Mouse (Mus musculus) stomach, postnatal 0 days (tissue): Measurements from ENCODE around the gene Pcp4l1. TPM values are rescaled to one million over a fixed set of nuclear protein-coding genes. Genes with fewer than 3 reads are reported as not detected.

Experiments used
- ATAC-seq: fragments of 200-750 bp; cut with Nextera tagmentation; 2 replicates; pipeline ENCODE4 v1.8.0; 2017; ENCODE audit not compliant: low FRiP score, low TSS enrichment
- DNase-seq: peaks from one replicate; pipeline ENCODE4 v3.0.0-alpha.2; 2016; ENCODE audit warnings: low spot score
- H3K27ac ChIP-seq: fragments of 300-500 bp; sonication (generic); replicated peaks from 2 replicates; pipeline ENCODE4 v1.5.1; 2014; ENCODE audit warnings: mild to moderate bottlenecking, control low read depth
- H3K27me3 ChIP-seq: fragments of 300-500 bp; sonication (generic); 2 replicates; pipeline ENCODE4 v1.6.1; 2014; ENCODE audit warnings: low read length; ENCODE audit not compliant: control insufficient read depth, insufficient read depth
- H3K36me3 ChIP-seq: fragments of 300-500 bp; sonication (generic); 2 replicates; pipeline ENCODE4 v1.6.1; 2014; ENCODE audit warnings: low read length, mixed read lengths; ENCODE audit not compliant: control insufficient read depth, insufficient read depth
- H3K4me1 ChIP-seq: fragments of 300-500 bp; sonication (generic); replicated peaks from 2 replicates; pipeline ENCODE4 v1.6.1; 2014; ENCODE audit warnings: antibody characterized with exemption; ENCODE audit not compliant: control insufficient read depth, insufficient read depth
- H3K4me2 ChIP-seq: fragments of 300-500 bp; sonication (generic); replicated peaks from 2 replicates; pipeline ENCODE4 v1.6.1; 2014; ENCODE audit warnings: low read depth, mild to moderate bottlenecking, control low read depth, moderate library complexity
- H3K4me3 ChIP-seq: fragments of 300-500 bp; sonication (generic); 2 replicates; pipeline ENCODE4 v1.5.1; 2014; ENCODE audit warnings: low read depth, low read length, control low read depth
- H3K9ac ChIP-seq: fragments of 300-500 bp; sonication (generic); 2 replicates; pipeline ENCODE4 v1.6.1; 2014; ENCODE audit warnings: mild to moderate bottlenecking, low read length, control low read depth, mixed read lengths
- H3K9me3 ChIP-seq: fragments of 300-500 bp; sonication (generic); 2 replicates; pipeline ENCODE4 v1.6.1; 2016; ENCODE audit warnings: low read length; ENCODE audit not compliant: control insufficient read depth
- CTCF ChIP-seq: IDR thresholded peaks from 2 replicates; pipeline ENCODE4 v1.5.1; 2016; ENCODE audit warnings: antibody characterized with exemption, low read depth, mild to moderate bottlenecking, moderate library complexity
- EP300 ChIP-seq: optimal IDR thresholded peaks from 2 replicates; pipeline ENCODE3; 2016; ENCODE audit warnings: antibody characterized with exemption
- WGBS: fragments of 180-500 bp; shearing (Covaris S2); extraction: QIAGEN DNeasy Blood & Tissue Kit; methylation state at CpG from one replicate; pipeline ENCODE4 v1.1.7; 2014; 5-methylcytosine and 5-hydroxymethylcytosine counted together
- polyA plus RNA-seq: library from polyadenylated mRNA; unstranded; fragments of >200 nt; fragmentation: Nextera tagmentation; extraction: Ambion mirVana; gene quantifications from 2 replicates; pipeline ENCODE4 v1.2.1, GENCODE M21; 2015

The Pcp4l1 gene
- polyA plus RNA-seq, 1 experiment from 2014 or later: 42.2 TPM

GRCm38 (mm10) chr1:171223796-171224195, 27.7 kb upstream of the Pcp4l1 start:
- Histone ChIP-seq H3K9ac (no peak overlapping the region), H3K4me1 (peaks cover 4% of the 10 kb centered on the region), H3K27ac (no peak overlapping the region), H3K27me3 (no peaks in the 10 kb centered on the region), H3K36me3 (peaks cover 5% of the 10 kb centered on the region; the same call in 1 of the 2 replicates), H3K4me3 (no peak overlapping the region), H3K9me3 (no peaks in the 10 kb centered on the region), H3K4me2 (no peak overlapping the region)
- TF ChIP-seq EP300: no peak
- TF ChIP-seq CTCF: no peak
- DNase-seq (no peak), ATAC-seq (no peak)
- WGBS: 79% methylated on average over 2 of the region's 2 CpGs

- ATAC-seq (no peak), DNase-seq (no peak)
- Histone ChIP-seq H3K4me3 (peak overlapping the region; percentile 37), H3K9ac (no peak overlapping the region), H3K27ac (peak overlapping the region; percentile 92), H3K9me3 (no peaks in the 10 kb centered on the region), H3K36me3 (peaks cover 7% of the 10 kb centered on the region; the same call in 1 of the 2 replicates), H3K27me3 (no peaks in the 10 kb centered on the region), H3K4me1 (peaks cover 4% of the 10 kb centered on the region), H3K4me2 (peak overlapping the region; percentile 48)
- 71% methylated on average over 6 of the region's 6 CpGs for WGBS
- TF ChIP-seq CTCF (no peak), EP300 (no peak)
Observed at GRCm38 (mm10) chr1:171223168-171223567, 27.1 kb upstream of the Pcp4l1 start.

- 1% methylated on average over 28 of the region's 28 CpGs for WGBS
- peak; percentile 86 for TF ChIP-seq CTCF
- TF ChIP-seq EP300: no peak
- peak; percentile 98 for ATAC-seq
Observed at GRCm38 (mm10) chr1:171222238-171223155, 26.4 kb upstream of the Pcp4l1 start, which contains the start of gene Tomm40l. Tomm40l (minus strand) TSS chr1:171222514.

GRCm38 (mm10) chr1:171221281-171222193, 25.5 kb upstream of the Pcp4l1 start:
- Histone ChIP-seq H3K27ac (no peak overlapping the region; the same call in 1 of the 2 replicates), H3K27me3 (no peaks in the 10 kb centered on the region)

More at GRCm38 (mm10) chr1:171222238-171223155, 26.4 kb upstream of the Pcp4l1 start, which contains the start of gene Tomm40l:
- H3K4me2 ChIP-seq: peak within 1 kb of the TSS; percentile 81
- H3K9me3 ChIP-seq: no peaks in the 10 kb centered on the region
- DNase-seq: peak; percentile 91
- peak within 1 kb of the TSS; percentile 56 for H3K9ac ChIP-seq
- peaks cover 7% of the 10 kb centered on the region; the same call in 1 of the 2 replicates for H3K36me3 ChIP-seq
- H3K4me3 ChIP-seq: peak within 1 kb of the TSS; percentile 67
- H3K4me1 ChIP-seq: peaks cover 4% of the 10 kb centered on the region
- no peaks in the 10 kb centered on the region for H3K27me3 ChIP-seq
- H3K27ac ChIP-seq: peak within 1 kb of the TSS; percentile 92

GRCm38 (mm10) chr1:171220871-171221270, 24.8 kb upstream of the Pcp4l1 start:
- Histone ChIP-seq H3K4me1 (peaks cover 4% of the 10 kb centered on the region), H3K27me3 (no peaks in the 10 kb centered on the region), H3K9me3 (no peaks in the 10 kb centered on the region), H3K9ac (no peak overlapping the region), H3K27ac (no peak overlapping the region), H3K4me2 (peak overlapping the region; percentile 81), H3K36me3 (peaks cover 7% of the 10 kb centered on the region; the same call in 1 of the 2 replicates), H3K4me3 (0 out of 2 replicates have a peak overlapping the region, but pooled peaks have one; percentile 13)
- peak; percentile 95 for TF ChIP-seq CTCF
- no peak for TF ChIP-seq EP300
- DNase-seq: peak; percentile 87
- 6% methylated on average over 10 of the region's 10 CpGs for WGBS
- peak; percentile 22 for ATAC-seq

More at GRCm38 (mm10) chr1:171221281-171222193, 25.5 kb upstream of the Pcp4l1 start:
- peak overlapping the region; percentile 67 for H3K4me3 ChIP-seq
- DNase-seq (no peak), ATAC-seq (no peak)
- peak overlapping the region; percentile 81 for H3K4me2 ChIP-seq
- TF ChIP-seq CTCF (no peak), EP300 (no peak)
- WGBS: 4% methylated on average over 22 of the region's 22 CpGs
- peak overlapping the region; percentile 56 for H3K9ac ChIP-seq
- no peaks in the 10 kb centered on the region for H3K9me3 ChIP-seq
- H3K4me1 ChIP-seq: peaks cover 4% of the 10 kb centered on the region
- peaks cover 7% of the 10 kb centered on the region; the same call in 1 of the 2 replicates for H3K36me3 ChIP-seq
